Mouse (Mus musculus) bone marrow macrophage, adult 2 months (primary cell): Measurements from ENCODE around the gene Ccdc91. TPM values are rescaled to one million over a fixed set of nuclear protein-coding genes. Genes with fewer than 3 reads are reported as not detected.

Source experiments
- H3K27ac ChIP-seq: 2 replicates; pipeline ENCODE4 v1.5.1; 2012; ENCODE audit warnings: low read depth, low read length; ENCODE audit not compliant: insufficient read depth
- H3K4me1 ChIP-seq: 2 replicates; pipeline ENCODE4 v1.6.1; 2012; ENCODE audit warnings: low read length; ENCODE audit not compliant: control insufficient read depth, insufficient read depth
- H3K4me3 ChIP-seq: 2 replicates; pipeline ENCODE4 v1.5.1; 2012; ENCODE audit warnings: mild to moderate bottlenecking, low read length, moderate library complexity; ENCODE audit not compliant: insufficient read depth
- CTCF ChIP-seq: IDR thresholded peaks from 2 replicates; pipeline ENCODE4 v1.5.1; 2012; ENCODE audit warnings: low read depth, mild to moderate bottlenecking, low read length, moderate library complexity
- POLR2A ChIP-seq: IDR thresholded peaks from 2 replicates; pipeline ENCODE4 v1.6.1; 2012; ENCODE audit warnings: mild to moderate bottlenecking, low read depth, low read length, borderline replicate concordance
- polyA plus RNA-seq: library from polyadenylated mRNA; stranded (reverse); fragments of >200 nt; gene quantifications from 2 replicates; pipeline ENCODE4 v1.2.4, GENCODE M21; 2012; ENCODE audit not compliant: missing spikeins, insufficient read depth, insufficient read length

The Ccdc91 gene
- polyA plus RNA-seq, 1 experiment, result 13.9 TPM

DNA sequence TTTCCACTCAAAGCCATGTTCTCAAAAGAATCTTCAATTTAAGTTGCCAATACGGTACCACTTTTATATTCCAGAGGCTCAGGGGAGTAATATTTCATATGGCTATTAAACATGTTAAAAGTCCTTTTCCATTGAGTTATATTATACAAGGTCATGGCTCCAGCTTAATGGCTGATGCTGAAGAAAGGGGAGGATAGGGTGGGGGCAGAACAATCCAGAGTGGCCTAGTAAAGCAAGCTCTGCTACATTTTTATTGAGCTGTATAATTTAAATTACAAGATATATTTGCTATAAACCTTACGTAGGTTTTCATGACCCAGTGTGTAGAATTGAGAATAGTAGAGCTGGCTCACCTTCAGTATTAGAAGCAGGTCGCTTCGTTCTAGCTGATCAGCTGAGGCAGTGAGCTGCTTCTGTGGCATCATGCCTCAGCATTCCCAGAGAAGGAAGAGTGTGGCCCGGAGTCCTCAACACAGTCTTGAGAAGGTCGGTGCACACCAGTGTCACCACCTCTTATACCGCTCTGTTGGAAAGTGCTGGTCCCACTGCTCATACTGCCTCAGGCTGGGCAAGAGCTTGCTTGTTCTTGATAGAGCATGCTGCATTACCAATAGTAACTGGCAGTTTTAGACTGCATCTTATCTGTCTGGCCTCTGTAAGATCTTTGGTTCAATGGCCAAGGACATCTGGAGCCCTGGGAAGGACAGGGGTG, 199.6 kb downstream of the Ccdc91 start:
- no peak for TF ChIP-seq CTCF
- TF ChIP-seq POLR2A, result no peak
- no peaks in the 10 kb centered on the region for H3K4me1 ChIP-seq
- H3K4me3 ChIP-seq, result no peak overlapping the region
- H3K27ac ChIP-seq, result no peak overlapping the region

GRCm38 (mm10) chr6:147676214-147676613, 200.6 kb downstream of the Ccdc91 start:
- H3K4me3 ChIP-seq, result no peak overlapping the region
- no peak overlapping the region for H3K27ac ChIP-seq
- TF ChIP-seq CTCF, result no peak
- TF ChIP-seq POLR2A, result no peak
- H3K4me1 ChIP-seq, result no peaks in the 10 kb centered on the region

Other genes starting within 250 kb of the Ccdc91 start
- not detected in 2 replicates for gene Pthlh, start 211.6 kb upstream of the Ccdc91 start, polyA plus RNA-seq